ENCODE assay signal across 18 mouse cellular contexts in genomic region chr14:86293371-86293770, GRCm38 (mm10).
DNase-seq lines count a peak whose midpoint lies in the region; ATAC-seq and TF ChIP-seq lines count a peak whose summit lies in the region.
"Had no signal": no experiment of that assay in that cellular context is flagged by ENCODE, and none has a peak within 500 bp of the region (broad histone marks: within the 10 kb centered on the region; RNA-seq: fewer than 3 reads in every experiment).

No protein-coding gene starts in this region.

- no peak overlapping the region for H3K4me3 ChIP-seq in hindbrain, postnatal 0 days (ENCODE audit: low read length)
- H3K4me3 ChIP-seq in hindbrain, embryonic 12.5 days = no peak overlapping the region
- H3K4me3 ChIP-seq in liver, adult 2 months (ENCODE audit: insufficient read depth, low read depth, low read length) = no peak overlapping the region
- H3K4me3 ChIP-seq in liver, embryonic 11.5 days (ENCODE audit: low read depth, low read length) = no peak overlapping the region
- H3K4me3 ChIP-seq: forebrain, embryonic 12.5 days; heart, embryonic 10.5 days; hindbrain, embryonic 15.5 days; limb, embryonic 12.5 days; liver, embryonic 15.5 days; neural tube, embryonic 13.5 days had no signal

- no peak for ATAC-seq in cerebellum, adult (ENCODE audit: insufficient number of reproducible peaks, low FRiP score, low TSS enrichment)
- ATAC-seq in hindbrain, postnatal 0 days = no peak
- ATAC-seq in hindbrain, embryonic 12.5 days (ENCODE audit: low FRiP score) = no peak
- ATAC-seq in liver, embryonic 11.5 days (replicated peaks; ENCODE audit: low FRiP score) = no peak
- ATAC-seq: intestine, embryonic 16.5 days had no signal

- no peaks in the 10 kb centered on the region for H3K27me3 ChIP-seq in hindbrain, postnatal 0 days (ENCODE audit: insufficient read depth, low read length)
- no peaks in the 10 kb centered on the region for H3K27me3 ChIP-seq in hindbrain, embryonic 12.5 days
- no peaks in the 10 kb centered on the region for H3K27me3 ChIP-seq in liver, adult 2 months (ENCODE audit: control insufficient read depth, insufficient read depth, low read length)
- no peaks in the 10 kb centered on the region for H3K27me3 ChIP-seq in liver, embryonic 11.5 days (replicated peaks; ENCODE audit: control insufficient read depth, insufficient read depth, low read length)
- H3K27me3 ChIP-seq: forebrain, embryonic 12.5 days; hindbrain, embryonic 15.5 days; limb, embryonic 12.5 days; liver, embryonic 15.5 days; neural tube, embryonic 13.5 days had no signal

- peak; percentile 14 to 17 for DNase-seq in cerebellum, postnatal 10 days
- peak; percentile 22 for DNase-seq in hindbrain, postnatal 0 days (ENCODE audit: low spot score)
- peak; percentile 10 for DNase-seq in liver, adult 2 months (ENCODE audit: extremely low read depth, low read depth, low spot score)
- DNase-seq in liver, embryonic 11.5 days (ENCODE audit: low spot score) = no peak
- DNase-seq in A20 (ENCODE audit: low read depth, low spot score) = peak; percentile 14
- DNase-seq: cerebellum, adult 2 months; midbrain, embryonic 14.5 days; spleen, adult 18-20 months; thymus, postnatal 25 days had no signal

- no peak for TF ChIP-seq POLR2A in liver, adult 2 months (IDR thresholded peaks at IDR 0.05; ENCODE audit: extremely low read depth, insufficient read depth, low read length)

- no peak for TF ChIP-seq CTCF in hindbrain, postnatal 0 days (IDR thresholded peaks at IDR 0.05; ENCODE audit: low read depth)
- TF ChIP-seq CTCF in liver, adult 2 months (IDR thresholded peaks at IDR 0.05; ENCODE audit: low read depth, low read length) = no peak

- no peaks in the 10 kb centered on the region for H3K79me2 ChIP-seq in liver, adult 2 months (ENCODE audit: control insufficient read depth, insufficient read depth, low read length)

- H3K4me1 ChIP-seq in hindbrain, postnatal 0 days (ENCODE audit: insufficient read depth, low read length) = no peaks in the 10 kb centered on the region
- no peaks in the 10 kb centered on the region for H3K4me1 ChIP-seq in hindbrain, embryonic 12.5 days
- H3K4me1 ChIP-seq in liver, adult 2 months (ENCODE audit: control insufficient read depth, insufficient read depth, low read length) = no peaks in the 10 kb centered on the region
- H3K4me1 ChIP-seq in liver, embryonic 11.5 days (replicated peaks; ENCODE audit: control insufficient read depth, insufficient read depth, low read length) = no peaks in the 10 kb centered on the region
- H3K4me1 ChIP-seq: forebrain, embryonic 12.5 days; heart, embryonic 10.5 days; hindbrain, embryonic 15.5 days; limb, embryonic 12.5 days; liver, embryonic 15.5 days; neural tube, embryonic 13.5 days had no signal

- no peak overlapping the region for H3K4me2 ChIP-seq in hindbrain, postnatal 0 days (ENCODE audit: low read depth, low read length)
- no peak overlapping the region for H3K4me2 ChIP-seq in hindbrain, embryonic 12.5 days (replicated peaks)
- H3K4me2 ChIP-seq in liver, embryonic 11.5 days = no peak overlapping the region
- H3K4me2 ChIP-seq: forebrain, embryonic 12.5 days; hindbrain, embryonic 15.5 days; limb, embryonic 12.5 days; liver, embryonic 15.5 days; neural tube, embryonic 13.5 days had no signal

- H3K9ac ChIP-seq in hindbrain, postnatal 0 days (replicated peaks; ENCODE audit: low read length) = no peak overlapping the region
- no peak overlapping the region for H3K9ac ChIP-seq in hindbrain, embryonic 12.5 days
- no peak overlapping the region for H3K9ac ChIP-seq in liver, adult 2 months (ENCODE audit: low read depth, low read length)
- H3K9ac ChIP-seq in liver, embryonic 11.5 days (ENCODE audit: low read depth, low read length) = no peak overlapping the region
- H3K9ac ChIP-seq: forebrain, embryonic 12.5 days; hindbrain, embryonic 15.5 days; limb, embryonic 12.5 days; liver, embryonic 15.5 days; neural tube, embryonic 13.5 days had no signal

- no peaks in the 10 kb centered on the region for H3K36me3 ChIP-seq in hindbrain, postnatal 0 days (ENCODE audit: insufficient read depth, low read length)
- H3K36me3 ChIP-seq in hindbrain, embryonic 12.5 days = no peaks in the 10 kb centered on the region
- H3K36me3 ChIP-seq in liver, adult 2 months (ENCODE audit: control insufficient read depth, insufficient read depth, low read length) = no peaks in the 10 kb centered on the region
- no peaks in the 10 kb centered on the region for H3K36me3 ChIP-seq in liver, embryonic 11.5 days (ENCODE audit: control insufficient read depth, insufficient read depth, low read length)
- H3K36me3 ChIP-seq: forebrain, embryonic 12.5 days; heart, embryonic 10.5 days; hindbrain, embryonic 15.5 days; limb, embryonic 12.5 days; liver, embryonic 15.5 days; neural tube, embryonic 13.5 days had no signal

- H3K27ac ChIP-seq in hindbrain, postnatal 0 days = no peak overlapping the region
- no peak overlapping the region for H3K27ac ChIP-seq in hindbrain, embryonic 12.5 days
- no peak overlapping the region for H3K27ac ChIP-seq in liver, adult 2 months (replicated peaks; ENCODE audit: insufficient read depth, low read depth, low read length)
- no peak overlapping the region for H3K27ac ChIP-seq in liver, embryonic 11.5 days (ENCODE audit: low read depth, low read length)
- H3K27ac ChIP-seq: forebrain, embryonic 12.5 days; heart, embryonic 10.5 days; hindbrain, embryonic 15.5 days; limb, embryonic 12.5 days; liver, embryonic 15.5 days; neural tube, embryonic 13.5 days had no signal

- 50% methylated on average over 3 of the region's 3 CpGs for WGBS in hindbrain, postnatal 0 days
- 78% methylated on average over 3 of the region's 3 CpGs for WGBS in hindbrain, embryonic 12.5 days
- 61% methylated on average over 3 of the region's 3 CpGs for WGBS in liver, adult 2 months
- WGBS in liver, embryonic 11.5 days = 62% methylated on average over 3 of the region's 3 CpGs

- H3K9me3 ChIP-seq in hindbrain, postnatal 0 days (ENCODE audit: low read length) = no peaks in the 10 kb centered on the region
- no peaks in the 10 kb centered on the region for H3K9me3 ChIP-seq in hindbrain, embryonic 12.5 days (replicated peaks)
- no peaks in the 10 kb centered on the region for H3K9me3 ChIP-seq in liver, embryonic 11.5 days (ENCODE audit: control insufficient read depth, low read length)
- H3K9me3 ChIP-seq: forebrain, embryonic 12.5 days; heart, embryonic 10.5 days; hindbrain, embryonic 15.5 days; limb, embryonic 12.5 days; liver, embryonic 15.5 days; neural tube, embryonic 13.5 days had no signal
